Mouse (Mus musculus) heart, embryonic 10.5 days (tissue): ENCODE data around the gene Lman1l. TPM values are rescaled to one million over a fixed set of nuclear protein-coding genes. Genes with fewer than 3 reads are reported as not detected.

ENCODE experiments used
- DNase-seq: peaks from one replicate; pipeline ENCODE4 v3.0.0-alpha.2; 2017; ENCODE audit warnings: low spot score
- H3K27ac ChIP-seq: fragments of 300-500 bp; sonication (generic); 2 replicates; pipeline ENCODE4 v1.5.1; 2016; ENCODE audit warnings: mild to moderate bottlenecking
- H3K27me3 ChIP-seq: fragments of 300-500 bp; sonication (generic); 2 replicates; pipeline ENCODE4 v1.6.1; 2016; ENCODE audit warnings: mild to moderate bottlenecking; ENCODE audit not compliant: poor library complexity, insufficient read depth, severe bottlenecking
- H3K36me3 ChIP-seq: fragments of 300-500 bp; sonication (generic); 2 replicates; pipeline ENCODE4 v1.6.1; 2016; ENCODE audit warnings: mild to moderate bottlenecking, moderate library complexity
- H3K4me1 ChIP-seq: fragments of 300-500 bp; sonication (generic); 2 replicates; pipeline ENCODE4 v1.6.1; 2016; ENCODE audit warnings: mild to moderate bottlenecking
- H3K4me3 ChIP-seq: fragments of 300-500 bp; sonication (generic); 2 replicates; pipeline ENCODE4 v1.5.1; 2016; ENCODE audit warnings: mild to moderate bottlenecking, moderate library complexity
- H3K9me3 ChIP-seq: fragments of 300-500 bp; sonication (generic); 2 replicates; pipeline ENCODE4 v1.6.1; 2016; ENCODE audit warnings: mild to moderate bottlenecking, moderate library complexity
- WGBS: fragments of 180-500 bp; shearing (Covaris S2); methylation state at CpG from one replicate; pipeline ENCODE4 v1.1.7; 2016; 5-methylcytosine and 5-hydroxymethylcytosine counted together
- polyA plus RNA-seq: library from polyadenylated mRNA; unstranded; fragments of >200 nt; fragmentation: Nextera tagmentation; extraction: Ambion mirVana; gene quantifications from 2 replicates; pipeline ENCODE4 v1.2.1, GENCODE M21; 2016

The Lman1l gene
- polyA plus RNA-seq, 1 experiment from 2014 or later, result not detected

DNA sequence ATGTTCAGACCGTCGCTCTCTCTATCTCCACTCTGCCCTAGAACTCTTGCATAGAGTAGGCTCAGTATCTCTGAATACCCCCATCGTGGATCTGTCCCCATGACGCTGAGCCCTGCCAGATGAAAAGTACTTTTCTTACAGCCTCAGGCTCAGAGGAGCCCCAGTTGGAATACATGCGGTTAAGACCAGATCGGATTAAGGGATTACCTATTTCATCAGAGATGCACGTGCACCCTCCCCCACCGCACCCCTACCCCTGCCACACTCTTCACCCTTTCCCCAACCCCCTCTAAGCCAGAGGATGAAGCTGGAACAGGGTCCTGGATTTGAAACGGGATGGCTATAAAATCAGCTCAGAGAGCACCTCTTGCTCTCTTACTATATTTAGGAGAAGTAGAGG lies 15.1 kb downstream of the Lman1l start:
- H3K27me3 ChIP-seq, result peaks cover 46% of the 10 kb centered on the region
- H3K9me3 ChIP-seq, result no peaks in the 10 kb centered on the region
- DNase-seq, result no peak
- H3K27ac ChIP-seq, result no peak overlapping the region
- H3K4me3 ChIP-seq, result no peak overlapping the region
- H3K36me3 ChIP-seq, result no peaks in the 10 kb centered on the region
- H3K4me1 ChIP-seq, result peaks cover 33% of the 10 kb centered on the region
- 14% methylated on average over 9 of the region's 9 CpGs for WGBS

GRCm38 (mm10) chr9:57604875-57605274 lies 15.7 kb downstream of the Lman1l start:
- WGBS, result 77% methylated on average over 4 of the region's 4 CpGs
- no peak overlapping the region for H3K27ac ChIP-seq
- peaks cover 36% of the 10 kb centered on the region for H3K4me1 ChIP-seq
- H3K27me3 ChIP-seq, result peaks cover 40% of the 10 kb centered on the region
- no peaks in the 10 kb centered on the region for H3K9me3 ChIP-seq
- H3K4me3 ChIP-seq, result no peak overlapping the region
- no peaks in the 10 kb centered on the region for H3K36me3 ChIP-seq
- DNase-seq, result no peak

DNA sequence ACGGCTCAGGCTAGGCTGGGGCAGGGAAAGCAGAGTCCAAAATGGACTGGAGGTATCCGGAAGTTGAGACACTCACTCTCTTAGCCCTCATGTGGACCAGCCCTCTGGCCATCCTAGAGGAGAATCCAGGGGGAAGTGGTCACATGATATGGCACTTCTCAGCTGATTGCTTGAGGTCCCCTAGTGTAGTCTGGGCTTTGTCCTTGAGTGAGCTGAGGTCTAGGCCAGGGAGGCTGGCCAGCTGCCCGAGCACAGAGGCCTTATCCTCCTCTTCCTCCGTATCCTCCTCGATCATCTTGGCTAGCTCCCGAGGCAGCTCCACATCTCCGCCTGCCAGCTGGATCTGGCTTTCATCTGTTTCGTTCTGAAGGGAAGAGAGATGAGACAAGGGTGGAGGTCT lies 18.5 kb downstream of the Lman1l start:
- Histone ChIP-seq H3K27ac (no peak overlapping the region), H3K36me3 (no peaks in the 10 kb centered on the region), H3K4me3 (no peak overlapping the region), H3K4me1 (peaks cover 64% of the 10 kb centered on the region), H3K9me3 (no peaks in the 10 kb centered on the region), H3K27me3 (peaks cover 25% of the 10 kb centered on the region)
- WGBS, result 32% methylated on average over 8 of the region's 8 CpGs
- DNase-seq, result no peak

DNA sequence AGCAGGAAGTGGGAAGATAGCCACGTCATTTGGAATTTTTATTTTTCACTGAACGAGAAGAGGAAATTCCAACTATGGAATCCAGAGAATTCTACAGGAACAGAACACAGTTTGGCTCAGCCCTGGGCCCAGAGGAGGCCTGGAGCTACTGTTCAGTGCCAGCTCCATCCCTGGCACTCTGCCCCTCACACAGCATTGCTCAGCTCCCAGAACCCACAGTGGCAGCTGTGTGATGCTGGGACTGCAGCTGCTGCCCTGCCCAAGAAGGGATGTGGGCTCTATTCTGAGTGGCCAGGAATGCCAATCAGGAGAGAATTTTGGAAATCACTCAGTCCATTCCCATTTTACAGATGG lies 19.2 kb downstream of the Lman1l start:
- Histone ChIP-seq H3K4me3 (no peak overlapping the region), H3K9me3 (no peaks in the 10 kb centered on the region), H3K36me3 (peaks cover under 1% of the 10 kb centered on the region; the same call in 1 of the 2 replicates), H3K27me3 (peaks cover 17% of the 10 kb centered on the region), H3K27ac (peak overlapping the region; percentile 68), H3K4me1 (peaks cover 63% of the 10 kb centered on the region)
- no peak for DNase-seq
- 42% methylated on average over 2 of the region's 2 CpGs for WGBS

DNA sequence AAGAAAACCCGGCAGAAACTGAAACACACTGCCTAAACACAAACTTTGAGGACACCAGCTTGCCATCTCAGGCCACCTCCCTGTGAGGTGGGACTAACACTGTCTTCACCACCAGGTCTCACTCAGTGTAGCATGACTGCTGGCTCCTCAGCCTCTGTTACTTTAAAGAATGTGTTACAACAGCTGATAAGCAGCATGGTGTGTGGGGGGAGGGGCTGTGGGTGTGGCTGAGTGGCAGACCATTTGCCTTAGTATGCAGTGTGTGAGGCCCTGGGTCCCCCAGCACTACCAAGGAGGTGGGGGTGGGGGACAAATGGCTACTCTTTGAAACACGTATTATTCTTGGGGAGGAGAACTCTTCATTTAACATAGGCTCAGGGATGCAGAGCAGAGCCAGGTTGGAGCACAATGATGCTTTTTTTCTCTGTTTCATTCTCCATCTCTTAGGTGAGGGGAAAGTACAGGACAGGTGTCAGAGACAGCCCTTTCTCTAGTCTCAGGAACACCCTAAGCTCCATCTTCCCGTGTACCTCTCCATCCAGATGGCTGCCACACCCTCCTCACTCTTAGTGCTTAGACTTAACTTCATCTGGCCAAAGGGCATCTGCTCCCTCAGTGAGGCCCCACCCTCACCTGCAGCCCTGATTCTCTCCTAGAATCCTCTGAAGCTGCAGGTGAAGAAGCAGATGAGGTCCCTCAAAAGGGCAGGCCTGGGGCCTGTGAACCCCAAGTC lies 19.8 kb downstream of the Lman1l start:
- peak; percentile 92 for DNase-seq
- WGBS, result 3% methylated on average over 3 of the region's 3 CpGs
- peak overlapping the region; percentile 68 for H3K27ac ChIP-seq
- peaks cover 4% of the 10 kb centered on the region; the same call in 1 of the 2 replicates for H3K36me3 ChIP-seq
- H3K27me3 ChIP-seq, result peaks cover 12% of the 10 kb centered on the region; the same call in 1 of the 2 replicates
- no peaks in the 10 kb centered on the region for H3K9me3 ChIP-seq
- H3K4me3 ChIP-seq, result no peak overlapping the region; the same call in 1 of the 2 replicates
- H3K4me1 ChIP-seq, result peaks cover 57% of the 10 kb centered on the region

- no peaks in the 10 kb centered on the region for H3K27me3 ChIP-seq
- H3K4me1 ChIP-seq, result peaks cover 68% of the 10 kb centered on the region
- 55% methylated on average over 8 of the region's 8 CpGs for WGBS
- H3K36me3 ChIP-seq, result peaks cover 19% of the 10 kb centered on the region
- DNase-seq, result no peak
- peak overlapping the region; percentile 68 for H3K27ac ChIP-seq
- no peak overlapping the region for H3K4me3 ChIP-seq
- H3K9me3 ChIP-seq, result no peaks in the 10 kb centered on the region
Observed at GRCm38 (mm10) chr9:57598851-57599563, 21.6 kb downstream of the Lman1l start.

DNA sequence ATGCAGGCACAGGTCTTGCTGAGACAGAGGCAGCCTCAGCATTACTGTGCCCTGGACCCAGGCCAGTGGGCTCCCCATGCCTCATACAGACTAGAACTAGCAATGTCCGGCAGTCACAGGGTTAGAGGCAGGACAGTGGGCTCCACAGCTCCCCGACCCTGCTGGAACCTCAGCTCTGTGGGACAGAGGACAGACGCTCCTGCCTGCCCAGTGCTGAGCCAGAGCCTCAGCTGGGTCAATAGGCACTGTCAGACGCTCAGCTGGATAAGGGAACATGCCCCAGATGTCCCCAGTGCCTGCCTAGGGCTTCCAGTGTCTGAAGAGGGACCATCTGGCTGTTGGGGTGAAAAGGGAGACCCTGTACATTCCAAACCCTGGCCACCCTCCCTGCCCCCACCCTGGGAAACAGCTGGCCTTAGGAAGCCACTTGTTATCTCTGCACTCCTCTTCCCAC lies 22.6 kb downstream of the Lman1l start:
- Histone ChIP-seq H3K27ac (peak overlapping the region; percentile 68), H3K9me3 (no peaks in the 10 kb centered on the region), H3K27me3 (peaks cover 2% of the 10 kb centered on the region; the same call in 1 of the 2 replicates), H3K4me3 (0 out of 2 replicates have a peak overlapping the region, but pooled peaks have one; percentile 0), H3K36me3 (peaks cover 30% of the 10 kb centered on the region), H3K4me1 (peaks cover 79% of the 10 kb centered on the region)
- WGBS, result 13% methylated on average over 4 of the region's 4 CpGs
- no peak for DNase-seq

- Histone ChIP-seq H3K36me3 (peaks cover 37% of the 10 kb centered on the region), H3K4me3 (no peak overlapping the region), H3K27ac (0 out of 2 replicates have a peak overlapping the region, but pooled peaks have one; percentile 68), H3K27me3 (peaks cover 4% of the 10 kb centered on the region; the same call in 1 of the 2 replicates), H3K9me3 (no peaks in the 10 kb centered on the region), H3K4me1 (peaks cover 79% of the 10 kb centered on the region)
- 82% methylated on average over 8 of the region's 8 CpGs for WGBS
- no peak for DNase-seq
Observed at GRCm38 (mm10) chr9:57597265-57597664, 23.3 kb downstream of the Lman1l start.

- WGBS, result 40% methylated on average over 9 of the region's 9 CpGs
- Histone ChIP-seq H3K9me3 (no peaks in the 10 kb centered on the region), H3K4me3 (no peak overlapping the region), H3K27ac (no peak overlapping the region), H3K4me1 (peaks cover 66% of the 10 kb centered on the region), H3K36me3 (peaks cover 49% of the 10 kb centered on the region), H3K27me3 (peaks cover 4% of the 10 kb centered on the region; the same call in 1 of the 2 replicates)
- DNase-seq, result no peak
Observed at GRCm38 (mm10) chr9:57594174-57594509, 26.4 kb downstream of the Lman1l start.

DNA sequence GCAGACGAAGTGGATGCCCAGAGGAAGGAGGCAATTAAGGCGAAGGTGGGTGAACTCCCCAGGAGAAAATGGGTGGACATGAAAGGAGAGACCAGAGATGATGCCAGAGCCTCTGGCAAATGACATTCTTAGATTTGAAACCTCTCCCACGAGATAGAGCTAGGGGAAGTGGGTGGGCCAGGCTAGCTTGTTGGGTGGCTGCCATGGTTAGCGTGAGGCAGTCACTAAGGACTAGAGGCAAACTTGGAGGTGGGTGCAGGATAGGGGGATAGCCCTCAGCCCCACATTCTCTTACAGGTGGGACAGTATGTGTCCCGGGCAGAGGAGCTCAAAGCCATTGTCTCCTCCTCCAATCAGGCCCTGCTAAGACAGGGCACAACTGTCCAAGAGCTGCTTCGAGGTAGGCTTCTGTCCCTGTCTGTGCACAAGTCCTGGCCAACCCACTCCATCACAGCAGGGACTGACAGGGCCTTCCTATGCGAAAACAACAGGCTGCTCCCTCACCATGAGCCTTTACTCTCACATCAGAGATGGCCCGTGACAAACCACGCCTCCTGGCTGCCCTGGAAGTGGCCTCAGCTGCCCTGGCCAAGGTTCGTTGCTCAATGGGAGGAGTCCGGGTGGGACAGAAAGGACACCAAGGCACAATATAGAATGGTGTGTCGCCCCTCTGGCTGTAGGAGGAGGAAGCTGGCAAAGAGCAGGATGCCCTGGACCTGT lies 27.0 kb downstream of the Lman1l start:
- WGBS, result 53% methylated on average over 12 of the region's 12 CpGs
- Histone ChIP-seq H3K27me3 (peaks cover 4% of the 10 kb centered on the region; the same call in 1 of the 2 replicates), H3K27ac (no peak overlapping the region), H3K36me3 (peaks cover 49% of the 10 kb centered on the region), H3K9me3 (no peaks in the 10 kb centered on the region), H3K4me1 (peaks cover 66% of the 10 kb centered on the region), H3K4me3 (peak overlapping the region; percentile 0; the same call in 1 of the 2 replicates)
- DNase-seq, result no peak

DNA sequence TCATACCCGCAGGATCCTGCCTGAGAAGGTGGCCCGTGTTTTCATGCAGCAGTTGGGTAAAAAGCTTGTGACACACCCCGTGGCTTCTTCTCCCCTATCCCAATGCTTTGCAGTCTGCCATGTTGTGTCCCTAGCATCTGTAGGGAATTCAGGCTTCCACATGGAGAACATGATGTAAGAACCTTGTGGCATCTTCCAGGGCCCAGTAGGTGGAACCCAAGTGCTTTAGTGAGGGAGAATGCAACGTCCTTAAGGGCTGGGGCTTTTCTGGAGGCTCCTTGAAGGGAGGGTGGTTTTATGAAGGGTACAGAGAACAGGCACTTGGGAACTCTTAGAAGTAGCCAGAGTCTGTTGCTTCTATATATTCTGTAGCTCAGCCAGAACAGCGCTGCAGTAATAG lies 29.8 kb downstream of the Lman1l start:
- peak overlapping the region; percentile 72; the same call in 1 of the 2 replicates for H3K4me3 ChIP-seq
- no peak for DNase-seq
- peaks cover 4% of the 10 kb centered on the region; the same call in 1 of the 2 replicates for H3K27me3 ChIP-seq
- 28% methylated on average over 5 of the region's 5 CpGs for WGBS
- peaks cover 60% of the 10 kb centered on the region for H3K4me1 ChIP-seq
- peaks cover 63% of the 10 kb centered on the region for H3K36me3 ChIP-seq
- H3K9me3 ChIP-seq, result no peaks in the 10 kb centered on the region
- no peak overlapping the region for H3K27ac ChIP-seq

DNA sequence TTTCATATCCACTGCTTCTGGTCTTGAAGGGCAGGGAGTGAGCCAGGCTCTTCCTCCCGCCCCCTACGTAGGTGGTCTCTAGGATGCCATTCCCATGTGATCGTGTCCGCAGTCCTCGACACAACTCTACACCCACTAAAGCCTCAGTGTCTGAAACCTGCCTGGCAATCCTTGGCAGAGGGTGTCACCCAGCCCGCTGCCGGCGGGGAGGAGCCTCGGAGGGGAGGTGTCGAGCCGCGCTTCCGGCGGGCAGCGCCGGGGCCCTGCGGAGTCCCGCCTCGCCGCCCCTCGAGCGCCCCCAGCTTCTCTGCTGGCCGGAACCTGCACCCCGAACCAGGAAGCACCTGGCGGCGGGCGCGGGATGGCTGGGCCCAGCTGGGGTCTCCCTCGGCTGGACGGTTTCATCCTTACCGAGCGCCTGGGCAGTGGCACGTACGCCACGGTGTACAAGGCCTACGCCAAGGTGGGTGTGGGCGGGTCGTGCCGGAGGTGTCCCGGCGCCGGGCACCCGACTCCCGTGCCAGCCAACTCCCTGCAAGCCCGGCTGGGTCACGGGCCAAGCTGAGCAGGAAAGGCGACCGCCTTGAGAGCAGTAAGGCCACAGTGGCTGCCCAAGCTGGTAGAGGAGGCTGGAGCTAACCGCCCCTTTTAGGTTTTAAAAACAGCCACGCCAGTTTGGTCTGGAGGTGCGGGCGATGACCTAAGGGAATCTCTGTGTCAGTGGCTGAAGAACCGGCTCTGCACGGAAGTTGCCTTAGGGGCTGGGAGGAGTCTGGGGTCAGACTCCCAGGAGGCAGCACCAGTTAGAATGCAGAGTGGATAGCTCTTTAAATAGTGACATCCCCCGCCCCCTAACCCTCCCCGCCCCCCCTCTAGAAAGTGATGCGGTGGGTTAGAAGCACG lies 31.1 kb downstream of the Lman1l start, which contains the start of gene Ulk3:
Gene Ulk3, plus strand, starts transcription at position 229 of the 903 bp plus-strand sequence.
- peak; percentile 91 for DNase-seq
- Histone ChIP-seq H3K27me3 (peaks cover 4% of the 10 kb centered on the region; the same call in 1 of the 2 replicates), H3K36me3 (peaks cover 62% of the 10 kb centered on the region), H3K4me1 (peaks cover 54% of the 10 kb centered on the region), H3K9me3 (no peaks in the 10 kb centered on the region), H3K27ac (peak within 1 kb of the TSS; percentile 90), H3K4me3 (peak within 1 kb of the TSS; percentile 72)
- WGBS, result under 1% methylated on average over 58 of the region's 58 CpGs
